Mouse (Mus musculus) stomach, postnatal 0 days (tissue): ENCODE measurements around the gene Ppp1r10.

Experiments used
- CTCF ChIP-seq: IDR thresholded peaks from 2 replicates; pipeline ENCODE4 v1.5.1; 2016; ENCODE audit warnings: antibody characterized with exemption, low read depth, mild to moderate bottlenecking, moderate library complexity
- EP300 ChIP-seq: optimal IDR thresholded peaks from 2 replicates; pipeline ENCODE3; 2016; ENCODE audit warnings: antibody characterized with exemption

DNA sequence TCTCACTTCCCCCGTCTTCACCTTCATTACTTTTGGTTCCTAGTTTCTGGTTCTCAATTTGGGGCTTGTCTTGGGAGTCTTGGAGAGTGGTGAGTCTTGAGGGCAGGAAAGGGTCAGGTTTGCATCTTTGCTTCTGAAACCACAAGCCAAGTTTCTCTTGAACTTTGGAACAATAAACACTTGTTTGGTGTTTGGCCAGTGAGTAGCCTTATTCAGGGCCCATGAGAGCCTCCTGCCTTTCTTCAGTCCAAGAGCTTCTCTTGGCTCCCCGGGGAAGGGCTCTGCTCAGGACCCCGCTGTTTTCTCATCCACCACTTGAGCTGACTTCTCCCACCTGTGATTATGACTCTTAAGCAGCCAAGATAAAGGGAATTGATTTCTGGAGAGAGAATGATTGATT lies 6.3 kb downstream of the Ppp1r10 start:
- TF ChIP-seq CTCF (no peak), EP300 (no peak)
